Mouse (Mus musculus): Measurements from ENCODE around the gene Kctd13. TPM values are rescaled to one million over a fixed set of nuclear protein-coding genes. Genes with fewer than 3 reads are reported as not detected.

Kctd13 gene
- total and polyA plus RNA-seq, 3 experiments: 8.6 to 23.4 (median 22.4) TPM

DNA sequence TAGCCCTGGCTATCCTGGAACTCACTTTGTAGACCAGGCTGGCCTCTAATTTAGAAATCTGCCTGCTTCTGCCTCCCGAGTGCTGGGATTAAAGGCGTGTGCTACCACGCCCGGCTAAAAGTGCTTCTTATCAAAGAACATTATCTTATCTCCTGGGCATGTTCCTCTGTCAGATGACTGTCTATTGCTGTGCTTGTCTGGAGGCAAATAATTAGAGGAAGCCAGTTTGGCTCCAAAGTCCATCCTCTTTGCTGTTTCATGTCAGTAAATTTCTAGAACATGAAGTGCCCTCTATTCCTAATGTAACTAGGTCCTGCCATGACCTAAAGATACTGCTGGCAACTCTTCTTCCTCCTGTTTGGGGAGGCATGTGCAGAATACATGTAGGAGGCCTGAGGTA lies 53.4 kb downstream of the Kctd13 start:
- ATAC-seq (ENCODE audit: extremely low read depth, insufficient number of reproducible peaks, low FRiP score, poor library complexity, severe bottlenecking) (no peak), DNase-seq (ENCODE audit: low spot score) (no peak)
- no peak overlapping the region for H3K4me3 ChIP-seq (ENCODE audit: low read depth, low read length)
- peaks cover 61% of the 10 kb centered on the region for H3K36me3 ChIP-seq (replicated peaks)
- peaks cover 44% of the 10 kb centered on the region for H3K4me1 ChIP-seq (ENCODE audit: insufficient read depth, low read depth, low read length)
- no peaks in the 10 kb centered on the region for H3K9me3 ChIP-seq (replicated peaks)
- H3K27me3 ChIP-seq (ENCODE audit: insufficient read depth, low read length): no peaks in the 10 kb centered on the region; the same call in 1 of the 2 replicates
- TF ChIP-seq GATA1 (IDR thresholded peaks at IDR 0.05; ENCODE audit: borderline replicate concordance, low read length) (no peak), CTCF (IDR thresholded peaks at IDR 0.05; ENCODE audit: low read depth, low read length) (no peak), TAL1 (conservative IDR thresholded peaks at IDR 0.05; ENCODE audit: low read depth, low read length) (no peak), POLR2AphosphoS5 (IDR thresholded peaks at IDR 0.05; ENCODE audit: insufficient replicate concordance, low read depth, low read length) (no peak), GATA2 (IDR thresholded peaks at IDR 0.05; ENCODE audit: borderline replicate concordance, low read depth, low read length) (no peak)

DNA sequence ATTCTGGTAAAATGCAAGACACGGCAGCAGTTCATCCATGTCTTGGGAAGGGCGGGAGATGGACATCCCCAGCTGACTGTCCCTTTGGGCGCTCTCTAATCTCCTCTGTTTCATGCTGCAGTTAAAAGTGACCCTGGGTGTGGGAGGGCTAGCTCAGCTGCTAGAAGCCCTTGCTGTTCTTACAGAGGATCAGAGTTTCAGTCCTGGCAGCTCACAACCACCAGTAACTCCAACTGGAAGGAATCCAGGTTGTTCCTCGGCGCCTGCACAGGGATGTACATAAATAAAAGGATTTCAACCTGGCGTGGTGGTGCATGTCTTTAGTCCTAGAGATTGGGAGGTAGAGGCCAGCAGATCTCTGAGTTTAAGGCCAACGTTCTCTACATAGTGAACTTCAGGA lies 54.4 kb downstream of the Kctd13 start:
- TF ChIP-seq TAL1 (conservative IDR thresholded peaks at IDR 0.05; ENCODE audit: low read depth, low read length) (no peak), CTCF (IDR thresholded peaks at IDR 0.05; ENCODE audit: low read depth, low read length) (no peak), GATA1 (IDR thresholded peaks at IDR 0.05; ENCODE audit: borderline replicate concordance, low read length) (no peak), GATA2 (IDR thresholded peaks at IDR 0.05; ENCODE audit: borderline replicate concordance, low read depth, low read length) (no peak), POLR2AphosphoS5 (IDR thresholded peaks at IDR 0.05; ENCODE audit: insufficient replicate concordance, low read depth, low read length) (no peak)
- no peak for DNase-seq (ENCODE audit: low spot score)
- peaks cover 62% of the 10 kb centered on the region for H3K36me3 ChIP-seq (replicated peaks)
- no peak for ATAC-seq (ENCODE audit: extremely low read depth, insufficient number of reproducible peaks, low FRiP score, poor library complexity, severe bottlenecking)
- no peaks in the 10 kb centered on the region for H3K9me3 ChIP-seq (replicated peaks)
- H3K4me3 ChIP-seq (ENCODE audit: low read depth, low read length): no peak overlapping the region
- H3K4me1 ChIP-seq (ENCODE audit: insufficient read depth, low read depth, low read length): peaks cover 35% of the 10 kb centered on the region
- H3K27me3 ChIP-seq (ENCODE audit: insufficient read depth, low read length): no peaks in the 10 kb centered on the region; the same call in 1 of the 2 replicates

DNA sequence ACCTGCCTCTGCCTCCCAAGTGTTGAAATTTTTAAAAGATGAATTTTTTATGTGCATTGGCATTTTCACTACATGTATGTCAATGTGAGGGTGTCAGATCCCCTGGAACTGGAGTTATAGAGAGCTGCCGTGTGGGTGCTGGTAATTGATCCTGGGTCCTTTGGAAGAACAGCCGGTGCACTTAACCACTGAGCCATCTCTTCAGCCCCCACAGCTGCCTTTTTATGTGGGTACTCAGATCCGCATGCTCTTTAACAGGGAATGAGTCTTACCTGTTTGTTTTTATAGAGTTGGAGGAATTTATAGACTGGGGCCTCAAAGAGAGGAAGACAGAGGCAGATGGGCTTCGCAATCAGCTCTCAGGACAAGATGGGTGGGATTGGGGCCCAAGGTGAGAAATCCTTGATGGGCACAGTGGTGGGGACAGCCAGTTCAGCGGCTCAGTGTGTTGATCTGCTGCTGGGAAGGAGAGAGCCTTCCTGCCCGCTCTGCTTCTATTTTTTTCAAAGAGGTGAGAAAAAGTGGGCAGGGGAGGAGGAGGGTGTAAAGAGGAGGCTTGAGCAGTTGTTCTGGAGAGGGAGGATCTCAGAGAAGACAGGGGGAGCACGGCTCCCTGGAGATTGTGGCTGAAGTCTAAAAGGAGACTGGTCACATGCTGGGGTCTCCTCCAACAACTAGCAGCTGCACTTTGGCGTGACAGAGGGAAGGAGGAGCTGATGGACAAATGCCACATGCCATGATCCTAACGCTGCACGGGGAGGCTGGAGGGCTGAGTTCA lies 56.2 kb downstream of the Kctd13 start:
- Histone ChIP-seq H3K4me3 (ENCODE audit: low read depth, low read length) (no peak overlapping the region), H3K27me3 (ENCODE audit: insufficient read depth, low read length) (no peaks in the 10 kb centered on the region; the same call in 1 of the 2 replicates), H3K9me3 (replicated peaks) (no peaks in the 10 kb centered on the region), H3K36me3 (replicated peaks) (peaks cover 61% of the 10 kb centered on the region), H3K4me1 (ENCODE audit: insufficient read depth, low read depth, low read length) (peaks cover 17% of the 10 kb centered on the region)
- no peak for ATAC-seq (ENCODE audit: extremely low read depth, insufficient number of reproducible peaks, low FRiP score, poor library complexity, severe bottlenecking)
- TF ChIP-seq GATA2 (IDR thresholded peaks at IDR 0.05; ENCODE audit: borderline replicate concordance, low read depth, low read length): no peak
- TF ChIP-seq GATA1 (IDR thresholded peaks at IDR 0.05; ENCODE audit: borderline replicate concordance, low read length): no peak
- TF ChIP-seq POLR2AphosphoS5 (IDR thresholded peaks at IDR 0.05; ENCODE audit: insufficient replicate concordance, low read depth, low read length): no peak
- no peak for TF ChIP-seq TAL1 (conservative IDR thresholded peaks at IDR 0.05; ENCODE audit: low read depth, low read length)
- TF ChIP-seq CTCF (IDR thresholded peaks at IDR 0.05; ENCODE audit: low read depth, low read length): no peak
- DNase-seq (ENCODE audit: low spot score): no peak

DNA sequence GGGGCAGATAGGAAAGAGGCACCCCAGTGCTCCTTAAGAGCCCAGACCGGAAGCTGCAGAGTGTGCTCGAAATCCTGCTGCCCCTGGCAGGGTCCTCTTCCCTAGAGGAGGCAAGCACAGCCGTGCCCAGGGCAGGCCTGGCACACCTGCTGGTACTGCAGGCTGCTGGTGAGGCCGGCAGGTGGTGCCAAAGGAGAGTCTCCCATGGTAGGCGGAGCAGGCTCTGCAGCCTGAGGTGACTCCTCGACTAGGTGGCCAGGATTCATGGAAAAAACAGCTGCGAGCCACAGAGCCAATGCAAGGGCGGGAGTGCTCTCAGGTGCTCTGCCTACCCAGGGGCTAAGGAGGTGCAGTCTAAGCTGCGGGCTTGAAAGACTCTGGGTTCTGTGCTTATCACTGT lies 57.6 kb downstream of the Kctd13 start:
- DNase-seq (ENCODE audit: low spot score): no peak
- H3K4me1 ChIP-seq (ENCODE audit: insufficient read depth, low read depth, low read length): peaks cover 14% of the 10 kb centered on the region
- no peak for ATAC-seq (ENCODE audit: extremely low read depth, insufficient number of reproducible peaks, low FRiP score, poor library complexity, severe bottlenecking)
- no peak overlapping the region for H3K4me3 ChIP-seq (ENCODE audit: low read depth, low read length)
- peaks cover 50% of the 10 kb centered on the region for H3K36me3 ChIP-seq (replicated peaks)
- H3K27me3 ChIP-seq (ENCODE audit: insufficient read depth, low read length): no peaks in the 10 kb centered on the region; the same call in 1 of the 2 replicates
- H3K9me3 ChIP-seq (replicated peaks): no peaks in the 10 kb centered on the region
- no peak for TF ChIP-seq GATA1 (IDR thresholded peaks at IDR 0.05; ENCODE audit: borderline replicate concordance, low read length)
- no peak for TF ChIP-seq POLR2AphosphoS5 (IDR thresholded peaks at IDR 0.05; ENCODE audit: insufficient replicate concordance, low read depth, low read length)
- TF ChIP-seq GATA2 (IDR thresholded peaks at IDR 0.05; ENCODE audit: borderline replicate concordance, low read depth, low read length): no peak
- no peak for TF ChIP-seq TAL1 (conservative IDR thresholded peaks at IDR 0.05; ENCODE audit: low read depth, low read length)
- no peak for TF ChIP-seq CTCF (IDR thresholded peaks at IDR 0.05; ENCODE audit: low read depth, low read length)

DNA sequence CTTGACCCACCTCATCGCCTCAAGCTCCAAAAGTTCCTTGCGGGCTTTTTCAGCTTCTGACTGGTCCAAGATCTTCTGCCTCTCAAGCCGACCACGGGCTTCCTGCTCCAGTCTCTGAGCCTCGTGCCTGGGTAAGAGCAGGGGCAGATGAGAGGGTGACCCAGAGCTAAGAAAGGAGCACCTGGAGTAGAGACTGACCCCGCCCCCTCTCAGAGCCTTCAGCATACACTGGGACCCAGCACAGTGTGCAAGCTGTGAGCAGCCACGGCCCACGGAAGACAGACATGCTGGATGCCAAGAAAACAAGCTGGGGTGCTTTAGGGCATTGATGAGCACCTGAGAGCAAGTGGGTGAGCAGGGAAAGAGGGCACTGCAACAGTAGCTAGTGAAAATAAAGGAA lies 60.1 kb downstream of the Kctd13 start:
- no peaks in the 10 kb centered on the region for H3K4me1 ChIP-seq (ENCODE audit: insufficient read depth, low read depth, low read length)
- DNase-seq (ENCODE audit: low spot score) (no peak), ATAC-seq (ENCODE audit: extremely low read depth, insufficient number of reproducible peaks, low FRiP score, poor library complexity, severe bottlenecking) (no peak)
- H3K36me3 ChIP-seq (replicated peaks): peaks cover 45% of the 10 kb centered on the region
- TF ChIP-seq GATA2 (IDR thresholded peaks at IDR 0.05; ENCODE audit: borderline replicate concordance, low read depth, low read length): no peak
- no peak for TF ChIP-seq CTCF (IDR thresholded peaks at IDR 0.05; ENCODE audit: low read depth, low read length)
- TF ChIP-seq POLR2AphosphoS5 (IDR thresholded peaks at IDR 0.05; ENCODE audit: insufficient replicate concordance, low read depth, low read length): no peak
- no peak for TF ChIP-seq GATA1 (IDR thresholded peaks at IDR 0.05; ENCODE audit: borderline replicate concordance, low read length)
- TF ChIP-seq TAL1 (conservative IDR thresholded peaks at IDR 0.05; ENCODE audit: low read depth, low read length): no peak
- no peaks in the 10 kb centered on the region for H3K9me3 ChIP-seq (replicated peaks)
- H3K27me3 ChIP-seq (ENCODE audit: insufficient read depth, low read length): no peaks in the 10 kb centered on the region; the same call in 1 of the 2 replicates
- no peak overlapping the region for H3K4me3 ChIP-seq (ENCODE audit: low read depth, low read length)

Other genes with a start within 250 kb of the Kctd13 start
Only the 20 nearest of the 30 such genes appear.
- gene Tbx6, start 147.4 kb upstream of the Kctd13 start, total RNA-seq (2014; fragmentation: Nextera tagmentation): 2.5 and 8.4 TPM in 2 replicates
- 0.11 and 0.29 TPM in 2 replicates for gene Tbx6, start 147.4 kb upstream of the Kctd13 start, total RNA-seq (2017)
- 0.85 and 1.1 TPM in 2 replicates for gene Tbx6, start 147.4 kb upstream of the Kctd13 start, polyA plus RNA-seq (2012)
- 126 and 176 TPM in 2 replicates for gene Ppp4c, start 136.4 kb upstream of the Kctd13 start, total RNA-seq (2014; fragmentation: Nextera tagmentation)
- gene Ppp4c, start 136.4 kb upstream of the Kctd13 start, total RNA-seq (2017): 186 and 199 TPM in 2 replicates
- 169 and 192 TPM in 2 replicates for gene Ppp4c, start 136.4 kb upstream of the Kctd13 start, polyA plus RNA-seq (2012)
- gene Fam57b, start 131.2 kb upstream of the Kctd13 start, total RNA-seq (2014; fragmentation: Nextera tagmentation): not detected in 2 replicates
- 0.05 TPM in 1 of 2 replicates, not detected in the other for gene Fam57b, start 131.2 kb upstream of the Kctd13 start, total RNA-seq (2017)
- gene Fam57b, start 131.2 kb upstream of the Kctd13 start, polyA plus RNA-seq (2012): 0.02 and 0.06 TPM in 2 replicates
- not detected in 2 replicates for gene 4930451I11Rik, start 97.2 kb upstream of the Kctd13 start, total RNA-seq (2014; fragmentation: Nextera tagmentation)
- not detected in 2 replicates for gene 4930451I11Rik, start 97.2 kb upstream of the Kctd13 start, total RNA-seq (2017)
- not detected in 2 replicates for gene 4930451I11Rik, start 97.2 kb upstream of the Kctd13 start, polyA plus RNA-seq (2012)
- not detected in 2 replicates for gene Doc2a, start 81.5 kb upstream of the Kctd13 start, total RNA-seq (2014; fragmentation: Nextera tagmentation)
- 0.11 and 0.23 TPM in 2 replicates for gene Doc2a, start 81.5 kb upstream of the Kctd13 start, total RNA-seq (2017)
- not detected in 2 replicates for gene Doc2a, start 81.5 kb upstream of the Kctd13 start, polyA plus RNA-seq (2012)
- gene Hirip3, start 66.9 kb upstream of the Kctd13 start, total RNA-seq (2014; fragmentation: Nextera tagmentation): 46.8 and 53.2 TPM in 2 replicates
- 90.4 and 115 TPM in 2 replicates for gene Hirip3, start 66.9 kb upstream of the Kctd13 start, total RNA-seq (2017)
- gene Hirip3, start 66.9 kb upstream of the Kctd13 start, polyA plus RNA-seq (2012): 158 and 159 TPM in 2 replicates
- 106 and 136 TPM in 2 replicates for gene Ino80e, start 66.5 kb upstream of the Kctd13 start, total RNA-seq (2014; fragmentation: Nextera tagmentation)
- 50.7 and 60.3 TPM in 2 replicates for gene Ino80e, start 66.5 kb upstream of the Kctd13 start, total RNA-seq (2017)
- 893 and 1,187 TPM in 2 replicates for gene Ino80e, start 66.5 kb upstream of the Kctd13 start, polyA plus RNA-seq (2012)
- gene Taok2, start 44.2 kb upstream of the Kctd13 start, total RNA-seq (2014; fragmentation: Nextera tagmentation): 42.9 and 53.6 TPM in 2 replicates
- gene Taok2, start 44.2 kb upstream of the Kctd13 start, total RNA-seq (2017): 36.2 and 38.3 TPM in 2 replicates
- 181 and 222 TPM in 2 replicates for gene Taok2, start 44.2 kb upstream of the Kctd13 start, polyA plus RNA-seq (2012)
- gene Tmem219, start 6.0 kb upstream of the Kctd13 start, total RNA-seq (2014; fragmentation: Nextera tagmentation): 33.6 and 38.7 TPM in 2 replicates
- 32.9 and 42.2 TPM in 2 replicates for gene Tmem219, start 6.0 kb upstream of the Kctd13 start, total RNA-seq (2017)
- 66.6 and 86.4 TPM in 2 replicates for gene Tmem219, start 6.0 kb upstream of the Kctd13 start, polyA plus RNA-seq (2012)
- gene Asphd1, start 20.7 kb downstream of the Kctd13 start, total RNA-seq (2014; fragmentation: Nextera tagmentation): not detected in 2 replicates
- not detected in 2 replicates for gene Asphd1, start 20.7 kb downstream of the Kctd13 start, total RNA-seq (2017)
- not detected in 2 replicates for gene Asphd1, start 20.7 kb downstream of the Kctd13 start, polyA plus RNA-seq (2012)
- 4.2 and 8.0 TPM in 2 replicates for gene Sez6l2, start 21.7 kb downstream of the Kctd13 start, total RNA-seq (2014; fragmentation: Nextera tagmentation)
- 0.22 and 0.46 TPM in 2 replicates for gene Sez6l2, start 21.7 kb downstream of the Kctd13 start, total RNA-seq (2017)
- 0.32 and 0.34 TPM in 2 replicates for gene Sez6l2, start 21.7 kb downstream of the Kctd13 start, polyA plus RNA-seq (2012)
- 37.5 and 44.6 TPM in 2 replicates for gene Cdipt, start 47.0 kb downstream of the Kctd13 start, total RNA-seq (2014; fragmentation: Nextera tagmentation)
- gene Cdipt, start 47.0 kb downstream of the Kctd13 start, total RNA-seq (2017): 62.0 and 63.8 TPM in 2 replicates
- gene Cdipt, start 47.0 kb downstream of the Kctd13 start, polyA plus RNA-seq (2012): 91.2 and 108 TPM in 2 replicates
- 2.0 TPM in 1 of 2 replicates, not detected in the other for gene Cdiptos, start 47.2 kb downstream of the Kctd13 start, total RNA-seq (2014; fragmentation: Nextera tagmentation)
- gene Cdiptos, start 47.2 kb downstream of the Kctd13 start, total RNA-seq (2017): 0.55 and 1.2 TPM in 2 replicates
- 0.07 and 0.18 TPM in 2 replicates for gene Cdiptos, start 47.2 kb downstream of the Kctd13 start, polyA plus RNA-seq (2012)
- 5.9 and 10.6 TPM in 2 replicates for gene Mvp, start 85.7 kb downstream of the Kctd13 start, total RNA-seq (2014; fragmentation: Nextera tagmentation)
- 22.8 and 28.0 TPM in 2 replicates for gene Mvp, start 85.7 kb downstream of the Kctd13 start, total RNA-seq (2017)
- gene Mvp, start 85.7 kb downstream of the Kctd13 start, polyA plus RNA-seq (2012): 13.7 and 13.9 TPM in 2 replicates
- not detected in 2 replicates for gene Pagr1b, start 87.6 kb downstream of the Kctd13 start, total RNA-seq (2014; fragmentation: Nextera tagmentation)
- 1.0 TPM in 1 of 2 replicates, not detected in the other for gene Pagr1b, start 87.6 kb downstream of the Kctd13 start, total RNA-seq (2017)
- 4.6 and 6.2 TPM in 2 replicates for gene Pagr1b, start 87.6 kb downstream of the Kctd13 start, polyA plus RNA-seq (2012)
- 36.2 and 40.1 TPM in 2 replicates for gene Pagr1a, start 88.5 kb downstream of the Kctd13 start, total RNA-seq (2014; fragmentation: Nextera tagmentation)
- 46.5 and 51.2 TPM in 2 replicates for gene Pagr1a, start 88.5 kb downstream of the Kctd13 start, total RNA-seq (2017)
- gene Pagr1a, start 88.5 kb downstream of the Kctd13 start, polyA plus RNA-seq (2012): 30.4 and 56.1 TPM in 2 replicates
- 21.4 and 35.9 TPM in 2 replicates for gene Gm42742, start 92.2 kb downstream of the Kctd13 start, total RNA-seq (2014; fragmentation: Nextera tagmentation)
- 0.93 and 9.2 TPM in 2 replicates for gene Gm42742, start 92.2 kb downstream of the Kctd13 start, total RNA-seq (2017)
- gene Gm42742, start 92.2 kb downstream of the Kctd13 start, polyA plus RNA-seq (2012): 128 and 159 TPM in 2 replicates
- gene Prrt2, start 92.3 kb downstream of the Kctd13 start, total RNA-seq (2014; fragmentation: Nextera tagmentation): 6.4 and 13.6 TPM in 2 replicates
- 0.35 TPM in 1 of 2 replicates, not detected in the other for gene Prrt2, start 92.3 kb downstream of the Kctd13 start, total RNA-seq (2017)
- gene Prrt2, start 92.3 kb downstream of the Kctd13 start, polyA plus RNA-seq (2012): 1.5 and 2.0 TPM in 2 replicates
- 122 and 130 TPM in 2 replicates for gene Maz, start 98.2 kb downstream of the Kctd13 start, total RNA-seq (2014; fragmentation: Nextera tagmentation)
- gene Maz, start 98.2 kb downstream of the Kctd13 start, total RNA-seq (2017): 81.3 and 113 TPM in 2 replicates
- gene Maz, start 98.2 kb downstream of the Kctd13 start, polyA plus RNA-seq (2012): 641 and 824 TPM in 2 replicates
- 71.3 and 74.6 TPM in 2 replicates for gene Kif22, start 113.6 kb downstream of the Kctd13 start, total RNA-seq (2014; fragmentation: Nextera tagmentation)
- 88.0 and 101 TPM in 2 replicates for gene Kif22, start 113.6 kb downstream of the Kctd13 start, total RNA-seq (2017)
- 41.8 and 44.2 TPM in 2 replicates for gene Kif22, start 113.6 kb downstream of the Kctd13 start, polyA plus RNA-seq (2012)

All from G1E (cell line).